Comparison of ENCODE assay signal across 23 mouse cellular contexts in genomic region chr12:112430104-112430846, GRCm38 (mm10). TPM values are rescaled to one million over a fixed set of nuclear protein-coding genes. Genes with fewer than 3 reads are reported as not detected.
DNase-seq lines count a peak whose midpoint lies in the region; ATAC-seq and TF ChIP-seq lines count a peak whose summit lies in the region.
"Had no signal": no experiment of that assay in that cellular context is flagged by ENCODE, and none has a peak within 500 bp of the region (broad histone marks: within the 10 kb centered on the region; RNA-seq: fewer than 3 reads in every experiment).

No protein-coding gene starts in this region.

- H3K79me2 ChIP-seq in liver, adult 2 months (ENCODE audit: control insufficient read depth, insufficient read depth, low read length): no peaks in the 10 kb centered on the region

- no peaks in the 10 kb centered on the region for H3K36me3 ChIP-seq in liver, adult 2 months (ENCODE audit: control insufficient read depth, insufficient read depth, low read length)
- H3K36me3 ChIP-seq in neural tube, embryonic 13.5 days: no peaks in the 10 kb centered on the region
- H3K36me3 ChIP-seq: embryonic facial prominence, embryonic 12.5 days; heart, embryonic 15.5 days had no signal

- H3K27me3 ChIP-seq in liver, adult 2 months (ENCODE audit: control insufficient read depth, insufficient read depth, low read length): no peaks in the 10 kb centered on the region
- peaks cover 37% of the 10 kb centered on the region for H3K27me3 ChIP-seq in neural tube, embryonic 13.5 days

- no peak overlapping the region for H3K4me3 ChIP-seq in liver, adult 2 months (ENCODE audit: insufficient read depth, low read depth, low read length)
- no peak overlapping the region for H3K4me3 ChIP-seq in neural tube, embryonic 13.5 days
- H3K4me3 ChIP-seq: embryonic facial prominence, embryonic 12.5 days; erythroblast, embryonic 14.5 days; heart, embryonic 15.5 days; layer of hippocampus, adult 2 months had no signal

- TF ChIP-seq CTCF in liver, adult 2 months (IDR thresholded peaks at IDR 0.05; ENCODE audit: low read depth, low read length): no peak

- H3K9me3 ChIP-seq in neural tube, embryonic 13.5 days: no peaks in the 10 kb centered on the region
- H3K9me3 ChIP-seq: embryonic facial prominence, embryonic 12.5 days; heart, embryonic 15.5 days had no signal

- WGBS in liver, adult 2 months: 63% methylated on average over 22 of the region's 22 CpGs
- WGBS in neural tube, embryonic 13.5 days: 22% methylated on average over 22 of the region's 22 CpGs

- H3K27ac ChIP-seq in liver, adult 2 months (replicated peaks; ENCODE audit: insufficient read depth, low read depth, low read length): no peak overlapping the region
- peak overlapping the region; percentile 18; the same call in 1 of the 2 replicates for H3K27ac ChIP-seq in neural tube, embryonic 13.5 days (replicated peaks)
- H3K27ac ChIP-seq: embryonic facial prominence, embryonic 12.5 days; heart, embryonic 15.5 days; layer of hippocampus, adult 2 months; liver, embryonic 14.5 days had no signal

- TF ChIP-seq POLR2A in liver, adult 2 months (IDR thresholded peaks at IDR 0.05; ENCODE audit: extremely low read depth, insufficient read depth, low read length): no peak

- peaks cover 6% of the 10 kb centered on the region; the same call in 1 of the 2 replicates for H3K4me1 ChIP-seq in liver, adult 2 months (ENCODE audit: control insufficient read depth, insufficient read depth, low read length)
- peaks cover 61% of the 10 kb centered on the region for H3K4me1 ChIP-seq in neural tube, embryonic 13.5 days (replicated peaks)
- H3K4me1 ChIP-seq: heart, embryonic 15.5 days had no signal

- no peak overlapping the region for H3K9ac ChIP-seq in liver, adult 2 months (ENCODE audit: low read depth, low read length)
- no peak overlapping the region for H3K9ac ChIP-seq in neural tube, embryonic 13.5 days
- H3K9ac ChIP-seq: embryonic facial prominence, embryonic 12.5 days; heart, embryonic 15.5 days; liver, embryonic 14.5 days had no signal

- H3K4me2 ChIP-seq in neural tube, embryonic 13.5 days: no peak overlapping the region
- H3K4me2 ChIP-seq: embryonic facial prominence, embryonic 12.5 days; heart, embryonic 15.5 days had no signal

- peak; percentile 40 for DNase-seq in cerebellum, adult 9-11 months
- no peak for DNase-seq in cerebellum, adult 8-10 months
- peak; percentile 44 for DNase-seq in liver, adult 2 months (ENCODE audit: extremely low read depth, low read depth, low spot score)
- DNase-seq in liver: no peak
- peak; percentile 9 for DNase-seq in urinary bladder, postnatal 14 days (ENCODE audit: low spot score)
- DNase-seq in urinary bladder, postnatal 4 days (ENCODE audit: low spot score in 2 of 2): no peak
- no peak for DNase-seq in testis, postnatal 14 days (ENCODE audit: low spot score)
- DNase-seq: adrenal gland, adult 8-10 months; gastrocnemius, postnatal 36 days; kidney, adult 18-20 months; kidney, postnatal 14 days; layer of hippocampus, postnatal 36 days; right cerebral cortex, postnatal 14 days; spleen, adult 18-20 months had no signal

- no peak for ATAC-seq in neural tube, embryonic 13.5 days (ENCODE audit: low read depth)

RNA-seq across cellular contexts. Expression of gene A530016L24Rik, which starts 59.0 kb away (rescaled TPM):
- total RNA-seq in liver, adult 2 months (2014; rRNA removed): 0.07 and 0.09 TPM in 2 replicates
- 0.07 TPM in 2 replicates for polyA plus RNA-seq in liver, adult 2 months (2012; rRNA removed)
- 0.27 and 0.30 TPM in 2 replicates for polyA plus RNA-seq in neural tube, embryonic 13.5 days (2015; fragmentation: Nextera tagmentation; extraction: Ambion mirVana)
- total RNA-seq: hematopoietic stem cell, adult 5-6 weeks; megakaryocyte-erythroid progenitor cell, adult 5-6 weeks; neutrophil, adult 5-6 weeks had no signal
- polyA plus RNA-seq: embryonic facial prominence, embryonic 12.5 days had no signal

Comparison
In these comparisons a context has a peak if more than half of its experiments do, and no peak if none do; other contexts are left out.
1. DNase-seq: peak in cerebellum, adult 9-11 months (single experiment), liver, adult 2 months (single experiment) and urinary bladder, postnatal 14 days (single experiment); none in cerebellum, adult 8-10 months (single experiment), liver (single experiment), urinary bladder, postnatal 4 days (0 of 2) and testis, postnatal 14 days (single experiment).